10 mouse cellular contexts compared by ENCODE assay signal in the genomic region with DNA sequence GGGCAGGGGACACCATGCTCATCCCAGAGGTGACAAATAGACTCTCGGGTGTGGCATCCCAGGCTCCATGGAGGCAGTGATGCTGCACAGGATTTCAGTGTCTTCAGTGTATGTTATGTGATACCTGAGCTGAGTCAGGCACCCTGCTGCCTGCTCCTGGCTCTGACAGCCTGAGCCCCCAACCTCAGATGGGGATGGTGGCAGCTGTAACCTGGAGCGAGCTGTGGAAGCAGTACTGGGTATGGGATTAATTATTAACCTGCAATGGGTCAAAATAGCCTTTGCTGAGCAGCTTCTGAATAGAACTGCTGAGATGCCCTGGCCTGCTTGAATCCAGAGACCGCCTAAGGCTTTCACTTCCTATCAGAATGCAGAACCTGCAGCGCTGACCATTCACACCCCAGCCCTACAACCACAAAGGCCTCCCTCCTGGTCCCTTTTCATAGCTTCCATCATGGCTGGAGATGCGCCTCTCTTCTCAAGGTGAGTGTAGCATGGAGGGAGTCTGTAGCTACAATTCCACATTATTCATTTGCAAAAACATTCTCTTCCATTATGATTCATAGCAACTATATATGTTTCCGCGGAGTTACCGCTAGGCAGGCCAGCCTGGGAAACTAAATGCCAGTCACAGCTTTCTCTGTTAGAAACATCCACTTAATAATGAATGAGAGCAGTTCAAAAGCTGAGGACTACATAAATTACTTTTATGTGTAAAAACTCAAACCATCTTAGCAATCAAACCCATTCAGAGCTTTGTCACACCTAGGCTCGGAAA.
DNase-seq lines count a peak whose midpoint lies in the region; ATAC-seq and TF ChIP-seq lines count a peak whose summit lies in the region.
"Had no signal": no experiment of that assay in that cellular context is flagged by ENCODE, and none has a peak within 500 bp of the region (broad histone marks: within the 10 kb centered on the region; RNA-seq: fewer than 3 reads in every experiment).

No protein-coding gene starts in this region.

- peak; percentile 82 for ATAC-seq in kidney, embryonic 16.5 days (ENCODE audit: low FRiP score, low TSS enrichment)
- no peak for ATAC-seq in midbrain, postnatal 0 days (ENCODE audit: low FRiP score)

- WGBS in liver, adult 2 months: 59% methylated on average over 9 of the region's 9 CpGs
- 70% methylated on average over 9 of the region's 9 CpGs for WGBS in kidney, embryonic 16.5 days
- WGBS in midbrain, postnatal 0 days: 62% methylated on average over 9 of the region's 9 CpGs

- H3K27ac ChIP-seq in gastrocnemius, adult 2 months: peak overlapping the region; percentile 8
- no peak overlapping the region for H3K27ac ChIP-seq in liver, adult 2 months (replicated peaks; ENCODE audit: insufficient read depth, low read depth, low read length)
- 0 out of 2 replicates have a peak overlapping the region, but pooled peaks have one; percentile 3 for H3K27ac ChIP-seq in kidney, embryonic 16.5 days (ENCODE audit: low read length)
- H3K27ac ChIP-seq in midbrain, postnatal 0 days (ENCODE audit: low read depth, low read length): peak overlapping the region; percentile 62
- H3K27ac ChIP-seq: lung, embryonic 15.5 days had no signal

- TF ChIP-seq POLR2A in liver, adult 2 months (IDR thresholded peaks at IDR 0.05; ENCODE audit: extremely low read depth, insufficient read depth, low read length): no peak

- no peak overlapping the region for H3K4me2 ChIP-seq in kidney, embryonic 16.5 days (replicated peaks; ENCODE audit: low read depth, low read length)
- no peak overlapping the region for H3K4me2 ChIP-seq in midbrain, postnatal 0 days (ENCODE audit: low read depth, low read length, poor library complexity, severe bottlenecking)
- H3K4me2 ChIP-seq: lung, embryonic 15.5 days had no signal

- no peaks in the 10 kb centered on the region for H3K79me2 ChIP-seq in liver, adult 2 months (ENCODE audit: control insufficient read depth, insufficient read depth, low read length)

- H3K27me3 ChIP-seq in liver, adult 2 months (ENCODE audit: control insufficient read depth, insufficient read depth, low read length): no peaks in the 10 kb centered on the region
- no peaks in the 10 kb centered on the region for H3K27me3 ChIP-seq in kidney, embryonic 16.5 days (ENCODE audit: insufficient read depth, low read length)
- H3K27me3 ChIP-seq in midbrain, postnatal 0 days (ENCODE audit: insufficient read depth, low read length): no peaks in the 10 kb centered on the region
- H3K27me3 ChIP-seq: lung, embryonic 15.5 days had no signal

- no peaks in the 10 kb centered on the region for H3K4me1 ChIP-seq in liver, adult 2 months (ENCODE audit: control insufficient read depth, insufficient read depth, low read length)
- H3K4me1 ChIP-seq in kidney, embryonic 16.5 days (ENCODE audit: insufficient read depth, low read length): peaks cover 3% of the 10 kb centered on the region; the same call in 1 of the 2 replicates
- H3K4me1 ChIP-seq in midbrain, postnatal 0 days (ENCODE audit: insufficient read depth, low read length): no peaks in the 10 kb centered on the region; the same call in 1 of the 2 replicates

- no peak overlapping the region for H3K4me3 ChIP-seq in gastrocnemius, adult 2 months
- no peak overlapping the region for H3K4me3 ChIP-seq in liver, adult 2 months (ENCODE audit: insufficient read depth, low read depth, low read length)
- H3K4me3 ChIP-seq in kidney, embryonic 16.5 days (ENCODE audit: low read length): no peak overlapping the region
- no peak overlapping the region for H3K4me3 ChIP-seq in midbrain, postnatal 0 days (ENCODE audit: low read depth, low read length)
- H3K4me3 ChIP-seq: lung, embryonic 15.5 days had no signal

- DNase-seq in gastrocnemius, adult 2 months: no peak
- no peak for DNase-seq in gastrocnemius, postnatal 4 days (ENCODE audit: low spot score in 2 of 2)
- DNase-seq in liver, adult 2 months (ENCODE audit: extremely low read depth, low read depth, low spot score): peak; percentile 30
- no peak for DNase-seq in liver
- DNase-seq in midbrain, postnatal 0 days (ENCODE audit: low spot score): no peak
- no peak for DNase-seq in left cerebral cortex, adult 11 months (ENCODE audit: low spot score)
- no peak for DNase-seq in layer of hippocampus, postnatal 14 days (ENCODE audit: low spot score in 2 of 2)
- DNase-seq: thymus, postnatal 25 days had no signal

- peaks cover 3% of the 10 kb centered on the region; the same call in 1 of the 2 replicates for H3K9me3 ChIP-seq in kidney, embryonic 16.5 days (ENCODE audit: low read length)
- H3K9me3 ChIP-seq in midbrain, postnatal 0 days (ENCODE audit: low read length): no peaks in the 10 kb centered on the region
- H3K9me3 ChIP-seq: lung, embryonic 15.5 days had no signal

- intact Hi-C loops in gastrocnemius, adult 2 months (cut with DNase I): no loop called here

- TF ChIP-seq CTCF in gastrocnemius, adult 2 months (IDR thresholded peaks at IDR 0.05): no peak
- TF ChIP-seq CTCF in liver, adult 2 months (IDR thresholded peaks at IDR 0.05; ENCODE audit: low read depth, low read length): no peak
- no peak for TF ChIP-seq CTCF in midbrain, postnatal 0 days (IDR thresholded peaks at IDR 0.05)

- no peaks in the 10 kb centered on the region for H3K36me3 ChIP-seq in liver, adult 2 months (ENCODE audit: control insufficient read depth, insufficient read depth, low read length)
- H3K36me3 ChIP-seq in kidney, embryonic 16.5 days (ENCODE audit: insufficient read depth, low read length): no peaks in the 10 kb centered on the region
- no peaks in the 10 kb centered on the region for H3K36me3 ChIP-seq in midbrain, postnatal 0 days (ENCODE audit: insufficient read depth, low read length)
- H3K36me3 ChIP-seq: lung, embryonic 15.5 days had no signal

- no peak overlapping the region for H3K9ac ChIP-seq in liver, adult 2 months (ENCODE audit: low read depth, low read length)
- no peak overlapping the region for H3K9ac ChIP-seq in kidney, embryonic 16.5 days (replicated peaks; ENCODE audit: low read length)
- no peak overlapping the region for H3K9ac ChIP-seq in midbrain, postnatal 0 days (replicated peaks; ENCODE audit: low read length, poor library complexity, severe bottlenecking)
- H3K9ac ChIP-seq: lung, embryonic 15.5 days had no signal
